Mouse (Mus musculus): ENCODE data around the gene Gm20388.

- TF ChIP-seq CTCF (IDR thresholded peaks at IDR 0.05; ENCODE audit: low read depth, low read length), result no peak
- TF ChIP-seq POLR2A (IDR thresholded peaks at IDR 0.05; ENCODE audit: insufficient read depth, low read length), result no peak
Measured at GRCm38 (mm10) chr8:120411862-120412261, 501.2 kb downstream of the Gm20388 start.

Data from ES-Bruce4 (cell line).